11 mouse cellular contexts compared by ENCODE assay signal in the genomic region with DNA sequence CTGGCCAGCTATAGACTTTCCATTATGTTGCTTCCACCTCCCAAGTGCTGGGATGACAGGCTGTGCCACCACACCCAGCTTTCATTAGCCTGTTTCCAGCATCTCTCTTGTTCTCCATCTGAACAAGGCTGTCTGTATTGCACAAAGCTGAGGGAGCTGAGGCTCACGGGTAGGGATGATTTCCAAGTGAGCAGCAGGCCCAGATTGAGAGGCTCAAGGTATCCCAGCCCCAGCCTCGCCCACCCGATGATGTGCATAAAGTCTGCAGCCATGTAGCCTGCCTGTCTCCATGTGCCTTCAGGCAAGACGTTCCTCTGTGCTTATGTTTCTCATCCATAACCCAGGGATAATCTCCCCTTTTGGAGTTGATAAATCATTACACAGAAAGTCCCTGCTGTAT. TPM values are rescaled to one million over a fixed set of nuclear protein-coding genes. Genes with fewer than 3 reads are reported as not detected.
"Had no signal": no experiment of that assay in that cellular context is flagged by ENCODE, and none has a peak within 500 bp of the region (broad histone marks: within the 10 kb centered on the region; RNA-seq: fewer than 3 reads in every experiment).

No protein-coding gene starts in this region.

- DNase-seq: lung, adult 2 months; lung, postnatal 14 days; lung, postnatal 36 days; right cerebral cortex, postnatal 14 days; thymus, adult 2 months; thymus, postnatal 25 days; thymus, postnatal 4 days had no signal

RNA-seq across cellular contexts. Expression of a gene that starts 57.5 kb away (rescaled TPM):
- total RNA-seq: megakaryocyte progenitor cell, adult 5-6 weeks; midbrain, postnatal 0 days; monocyte, adult 5-6 weeks; neutrophil, adult 5-6 weeks had no signal
